Mouse (Mus musculus) CD4-positive, CD25-positive, alpha-beta regulatory T cell, adult 2 months (primary cell): ENCODE measurements around the gene Dnajb1.
"Not testable (repeated sequence)": the region's sequence is repeated elsewhere in the genome, so short reads cannot be mapped to it uniquely, and the experiment has no call there.

Experiments
- DNase-seq: peaks from one replicate; pipeline ENCODE4 v3.0.0-alpha.2; 2012; ENCODE audit warnings: low read depth, low spot score

The Dnajb1 gene

DNA sequence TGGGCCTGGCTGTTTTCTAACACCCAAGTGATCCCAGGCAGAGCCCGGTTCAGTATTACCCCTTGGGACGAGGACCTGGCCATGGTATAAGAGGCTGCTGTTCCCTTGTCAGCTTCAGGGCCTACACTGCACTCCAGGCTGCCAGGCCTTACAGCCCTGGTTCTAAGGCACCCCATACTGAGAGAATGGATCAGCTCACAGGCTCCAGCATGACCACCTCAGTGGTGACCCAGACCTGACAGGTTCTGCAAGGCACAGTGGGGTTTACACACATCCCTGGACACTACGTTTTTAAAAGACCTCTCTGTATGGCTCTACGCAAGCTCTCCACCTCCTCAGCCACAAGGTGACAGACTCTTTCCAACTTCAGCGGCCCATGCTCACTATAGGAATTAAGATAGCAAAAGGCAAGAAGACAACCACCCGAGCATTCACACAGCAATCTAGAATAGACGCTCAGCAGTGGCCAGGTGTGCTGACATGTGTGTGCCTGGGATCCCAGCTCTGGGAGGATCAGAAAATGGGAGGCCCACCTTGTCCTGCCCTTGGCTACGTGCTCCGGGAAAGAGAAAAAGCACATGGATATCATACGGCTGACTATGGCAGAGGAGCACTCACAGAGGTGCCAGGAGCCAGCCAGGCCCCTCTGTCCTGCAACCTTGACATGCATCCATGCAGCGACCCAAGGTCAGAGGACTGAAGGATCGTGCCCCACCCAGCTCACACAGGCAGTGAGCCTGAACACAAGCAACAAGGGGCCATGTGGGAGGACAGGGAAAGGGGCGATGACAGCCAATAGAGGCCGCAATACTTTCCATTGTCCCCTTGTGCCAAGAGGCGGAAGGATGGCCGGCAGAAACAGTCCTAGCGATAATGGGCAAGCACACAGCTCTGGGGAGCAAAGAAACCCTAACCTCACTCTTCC is 29.6 kb upstream of the Dnajb1 start:
- no peak for DNase-seq

DNA sequence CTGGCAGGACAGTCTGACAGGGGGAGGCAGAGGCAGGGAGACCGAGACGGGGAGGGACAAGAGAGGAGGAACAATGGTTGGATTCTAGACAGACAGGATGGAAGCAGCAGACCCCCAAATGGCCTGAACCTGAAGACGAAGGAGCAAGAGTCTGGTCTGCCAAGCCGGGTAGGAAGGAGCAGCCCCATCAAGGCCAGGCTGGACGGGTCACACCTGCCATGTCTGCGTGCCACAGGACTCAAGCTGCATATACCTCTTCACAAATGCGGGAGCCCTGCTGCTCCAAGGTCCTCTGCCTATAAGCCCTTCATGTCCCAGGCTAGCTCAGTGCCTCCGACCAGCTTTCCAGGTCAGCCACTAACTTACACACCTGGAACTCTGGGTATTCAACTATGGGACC is 28.3 kb upstream of the Dnajb1 start:
- DNase-seq, result no peak

DNA sequence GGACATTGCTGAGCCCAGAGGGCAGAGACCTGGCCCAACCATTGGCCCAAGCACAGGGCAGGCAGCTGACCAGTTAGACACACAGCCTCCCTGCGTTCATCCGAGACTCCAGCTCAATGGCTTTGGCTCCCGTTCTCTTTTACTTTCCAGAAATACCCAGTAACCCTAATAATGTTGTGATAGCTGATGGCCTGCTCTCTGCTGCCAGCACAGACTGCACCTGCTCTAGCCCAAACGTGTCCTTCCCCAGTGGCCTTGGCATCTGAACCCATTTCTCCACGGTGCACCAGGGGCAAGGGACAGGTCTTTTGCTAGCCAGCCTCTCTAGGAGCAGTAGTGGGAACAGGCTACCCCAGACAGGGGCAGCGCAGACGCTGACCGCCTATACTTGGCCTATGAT is 27.2 kb upstream of the Dnajb1 start:
- DNase-seq, result no peak

DNA sequence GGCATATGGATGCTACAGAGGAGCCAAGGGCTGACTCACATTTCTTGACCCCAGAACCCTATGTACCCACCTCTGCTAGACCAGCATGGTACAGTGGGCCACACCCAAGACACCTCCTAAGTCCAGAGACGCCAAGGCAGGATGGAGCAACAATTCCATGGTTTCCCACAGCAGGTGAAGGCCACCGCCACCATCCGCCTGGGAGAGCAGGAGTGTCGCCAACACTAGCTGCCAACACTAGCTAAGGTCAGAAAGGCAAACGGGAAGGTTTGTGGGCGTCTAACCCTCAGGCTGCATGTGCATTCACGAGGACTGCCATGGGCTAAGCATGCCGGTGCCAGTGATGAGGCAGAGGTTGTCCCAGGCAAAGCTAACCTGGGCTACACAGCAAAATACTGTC is 25.8 kb upstream of the Dnajb1 start:
- no peak for DNase-seq

DNA sequence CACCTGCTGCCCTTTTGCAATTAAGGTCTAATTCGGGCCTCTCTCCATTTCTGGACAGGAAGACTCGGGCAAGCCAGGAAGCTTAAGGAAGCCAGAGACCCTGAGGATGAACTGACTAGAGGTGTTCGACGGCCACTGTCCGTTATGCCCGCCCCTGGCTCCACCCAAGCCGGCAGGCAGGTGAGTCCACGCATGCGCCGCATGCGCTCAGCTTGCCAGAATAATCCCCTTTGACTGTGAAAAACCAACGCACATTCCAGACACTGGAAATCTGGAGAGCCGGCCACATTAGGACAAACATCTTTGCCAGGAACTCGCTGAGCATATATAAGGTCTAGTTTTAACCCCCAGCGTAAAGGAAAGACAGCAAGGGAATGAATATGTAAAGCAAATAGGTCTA is 24.8 kb upstream of the Dnajb1 start:
- no peak for DNase-seq

DNA sequence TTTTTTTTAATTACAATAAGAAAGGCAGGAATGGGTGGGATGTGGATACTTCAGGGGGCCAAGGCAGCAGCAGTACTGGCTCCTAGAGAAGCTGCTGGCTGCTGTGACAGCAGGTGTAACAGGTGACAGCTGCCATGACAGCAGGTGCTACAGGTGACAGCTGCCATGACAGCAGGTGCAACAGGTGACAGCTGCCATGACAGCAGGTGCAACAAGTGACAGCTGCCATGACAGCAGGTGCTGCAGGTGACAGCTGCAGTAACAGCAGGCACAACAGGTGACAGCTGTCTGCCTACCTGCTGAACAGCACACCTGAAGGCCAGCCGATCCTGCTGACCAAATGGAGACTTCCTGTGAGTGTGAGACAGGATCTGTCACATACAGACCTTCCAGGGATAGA is 23.2 kb upstream of the Dnajb1 start:
- no peak for DNase-seq

DNA sequence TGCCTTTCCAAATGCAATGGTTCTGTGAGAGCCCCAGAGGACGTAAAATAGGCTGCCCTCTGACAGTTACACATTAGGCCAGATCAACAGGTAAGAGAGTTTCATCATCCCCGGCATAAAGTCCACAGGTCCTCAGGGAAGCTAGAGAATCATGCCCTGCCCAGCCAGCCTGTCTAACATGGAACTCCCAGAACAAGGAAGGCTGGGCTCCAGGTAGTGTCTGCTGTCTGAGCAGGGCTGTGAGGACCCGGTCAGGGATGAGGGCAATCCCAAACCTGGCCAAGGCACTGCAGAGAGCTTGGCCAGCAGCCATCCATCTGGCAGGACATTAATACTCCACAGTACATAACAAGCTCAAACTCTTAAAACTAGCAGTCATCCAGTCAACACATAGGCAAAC is 22.7 kb upstream of the Dnajb1 start:
- no peak for DNase-seq

DNA sequence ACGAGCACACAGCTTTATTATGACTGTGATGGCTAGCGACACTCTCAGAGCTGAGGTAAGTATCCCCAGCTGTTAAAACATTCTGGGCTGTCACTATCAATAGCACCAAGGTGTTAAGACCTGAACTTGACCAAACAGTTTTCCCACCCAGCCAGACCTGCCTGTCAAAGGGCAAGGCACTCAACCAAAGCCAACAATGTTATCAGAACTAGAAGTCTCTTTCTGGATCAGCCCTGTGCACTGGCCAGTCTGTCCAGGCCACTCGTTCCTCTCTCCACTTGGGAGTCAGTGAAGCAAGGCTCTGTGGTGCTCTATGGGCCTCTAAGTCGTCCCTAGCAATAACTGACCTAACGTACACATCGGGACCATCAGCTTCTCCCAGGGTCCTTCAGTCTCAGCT is 20.3 kb upstream of the Dnajb1 start:
- DNase-seq, result no peak

DNA sequence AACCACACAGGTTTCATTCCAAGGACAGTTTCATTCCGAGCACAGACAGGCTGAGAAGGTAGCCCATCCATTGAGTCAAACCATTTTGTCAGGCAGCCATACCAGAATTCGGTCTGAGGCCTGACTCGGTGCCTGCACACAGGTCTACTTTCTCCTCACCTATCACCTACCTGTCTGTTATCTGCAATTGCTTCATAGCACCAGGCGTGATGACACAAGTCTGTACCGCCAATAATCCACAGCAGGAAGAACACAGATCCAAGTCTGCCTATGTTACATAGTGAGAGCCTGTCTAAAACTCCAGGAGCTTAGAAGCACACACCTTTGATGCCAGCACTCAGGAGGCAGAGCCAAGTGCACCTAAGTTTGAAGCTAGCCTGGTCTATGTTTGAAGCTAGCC is 19.1 kb upstream of the Dnajb1 start:
- no peak for DNase-seq

DNA sequence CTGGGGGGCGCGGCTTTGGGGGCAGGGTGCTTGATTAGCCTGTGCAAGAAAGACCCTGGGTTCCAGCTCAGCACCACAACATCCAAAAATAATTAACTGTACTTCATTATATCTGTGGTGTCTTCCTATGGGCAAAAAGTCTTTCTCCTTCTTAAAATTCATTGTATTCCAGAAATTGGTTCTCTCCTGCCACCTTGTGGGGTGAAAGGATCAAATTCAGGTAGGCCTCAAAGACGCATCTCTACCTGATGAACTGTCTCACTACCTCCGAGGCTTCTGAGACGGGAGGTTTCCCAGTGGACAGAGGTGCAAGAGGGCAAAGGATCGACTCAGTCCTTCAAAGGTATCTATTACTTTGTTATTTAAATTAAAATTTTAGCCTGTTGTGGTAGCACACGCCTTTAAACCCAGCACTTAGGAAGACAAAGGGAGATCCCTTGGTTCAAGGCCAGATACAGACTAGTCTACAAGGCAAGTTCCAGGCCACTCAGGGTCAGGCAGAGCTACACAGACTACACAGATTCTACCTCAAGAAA is 17.4 kb upstream of the Dnajb1 start:
- peak; percentile 55 for DNase-seq

DNA sequence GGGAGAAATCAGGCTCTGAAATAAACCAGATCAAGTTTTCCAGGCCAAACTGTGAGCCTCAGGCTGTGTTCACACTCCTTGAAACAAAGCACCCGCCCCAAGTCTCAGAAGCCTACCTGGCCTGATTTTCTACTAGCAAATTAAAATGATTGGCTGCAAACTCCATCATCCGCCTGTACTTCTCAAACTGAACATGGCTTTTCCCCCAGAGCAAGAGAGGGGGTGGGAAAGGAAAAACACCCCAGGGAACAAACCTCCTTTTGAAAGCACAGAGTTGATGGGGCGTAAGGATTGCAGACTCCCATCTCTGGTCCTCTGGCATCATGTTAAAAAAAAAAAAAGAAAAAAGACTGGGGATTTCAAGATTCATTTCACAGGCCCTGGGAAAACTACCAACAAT is 15.3 kb upstream of the Dnajb1 start:
- no peak for DNase-seq

DNA sequence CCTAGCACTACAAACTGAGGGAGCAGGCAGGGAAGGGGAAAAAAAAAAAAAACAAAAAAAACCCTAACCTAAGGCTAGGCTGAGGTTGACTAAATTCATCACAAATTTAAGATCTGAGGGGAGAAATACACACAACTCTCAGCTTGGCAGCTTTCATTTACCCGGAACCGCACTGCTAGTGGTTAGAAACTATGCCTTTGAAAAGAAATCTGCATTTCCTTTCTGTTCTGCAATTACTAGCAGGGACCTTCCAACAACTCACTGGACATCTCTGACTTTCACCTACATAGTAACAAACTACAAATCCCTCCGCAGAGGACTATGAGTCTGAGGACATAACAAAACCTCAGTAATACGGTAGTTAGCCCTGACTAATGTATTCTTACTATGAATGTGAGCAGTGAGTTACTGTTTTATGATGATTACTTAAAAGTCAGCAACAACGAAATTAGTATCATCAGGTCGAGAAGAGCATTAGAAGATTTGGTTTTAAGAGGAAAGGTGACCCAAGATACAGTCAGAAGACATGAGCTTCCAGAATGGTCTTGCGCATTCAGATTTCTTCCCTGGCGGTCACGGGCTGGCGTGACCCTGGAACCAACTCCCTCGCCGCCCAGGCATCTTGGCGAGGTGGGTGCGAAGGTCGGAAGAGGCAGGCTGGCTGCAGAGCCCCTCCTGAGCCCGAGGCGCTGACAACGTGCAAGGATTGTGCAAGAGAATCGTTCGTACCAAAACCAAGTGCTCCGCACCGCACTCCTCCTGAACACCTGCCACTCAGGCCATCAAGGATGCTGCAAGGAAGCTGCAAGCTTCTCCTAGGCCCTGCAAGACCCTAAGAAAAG is 14.4 kb upstream of the Dnajb1 start:
- DNase-seq, result peak; percentile 42

DNA sequence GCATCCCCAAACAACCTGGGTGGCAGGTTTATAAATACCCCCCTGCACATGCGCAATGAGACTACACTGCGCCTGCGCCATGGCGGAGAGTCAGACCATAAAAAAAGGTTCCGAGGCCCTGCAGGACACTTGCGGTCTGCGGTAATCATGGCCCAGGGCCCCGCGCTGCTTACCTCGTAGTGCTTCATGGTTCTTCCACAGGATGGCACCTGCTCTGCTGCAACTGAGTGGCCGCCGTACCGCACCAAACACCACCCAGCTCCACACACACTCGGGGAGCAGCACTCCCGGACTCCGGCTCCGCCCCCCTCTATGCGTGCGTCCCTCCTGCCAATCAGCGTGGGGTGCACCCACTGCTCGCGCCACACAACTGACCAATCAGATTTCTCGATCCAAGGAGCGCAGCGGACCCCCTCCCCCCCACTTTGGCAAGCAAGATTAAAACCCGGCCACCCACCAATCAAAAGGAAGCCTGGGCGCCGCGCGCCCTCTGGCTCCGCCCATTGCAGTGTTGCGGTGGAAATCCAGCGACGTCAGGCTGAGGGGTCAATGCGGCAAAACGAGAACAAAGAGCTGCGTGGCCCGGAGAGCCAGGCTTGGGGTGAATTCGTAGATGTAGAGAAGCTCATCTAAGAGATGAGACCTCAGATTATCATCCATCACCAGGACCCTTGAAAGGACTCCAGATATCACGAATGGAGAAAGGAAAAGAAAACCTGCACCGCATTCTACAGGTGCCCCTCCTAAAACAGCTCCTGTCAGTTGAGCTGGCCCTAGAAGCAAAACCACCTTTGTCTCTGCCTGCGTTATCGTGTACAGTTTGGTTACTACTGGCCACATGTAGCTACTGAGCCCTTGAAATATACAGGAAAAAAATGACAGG is 13.6 kb upstream of the Dnajb1 start:
- peak; percentile 99 for DNase-seq

DNA sequence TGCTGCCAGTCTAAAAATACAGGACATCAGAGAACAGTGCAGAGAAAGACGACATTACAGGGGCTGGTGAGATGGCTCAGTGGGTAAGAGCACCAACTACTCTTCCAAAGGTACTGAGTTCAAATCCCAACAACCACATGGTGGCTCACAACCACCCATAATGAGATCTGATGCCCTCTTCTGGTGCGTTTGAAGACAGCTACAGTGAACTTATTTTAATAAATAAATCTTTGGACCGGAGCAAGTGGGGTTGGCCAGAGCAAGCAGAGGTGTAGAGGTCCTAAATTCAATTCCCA is 13.0 kb upstream of the Dnajb1 start:
- DNase-seq, result not testable (repeated sequence)

DNA sequence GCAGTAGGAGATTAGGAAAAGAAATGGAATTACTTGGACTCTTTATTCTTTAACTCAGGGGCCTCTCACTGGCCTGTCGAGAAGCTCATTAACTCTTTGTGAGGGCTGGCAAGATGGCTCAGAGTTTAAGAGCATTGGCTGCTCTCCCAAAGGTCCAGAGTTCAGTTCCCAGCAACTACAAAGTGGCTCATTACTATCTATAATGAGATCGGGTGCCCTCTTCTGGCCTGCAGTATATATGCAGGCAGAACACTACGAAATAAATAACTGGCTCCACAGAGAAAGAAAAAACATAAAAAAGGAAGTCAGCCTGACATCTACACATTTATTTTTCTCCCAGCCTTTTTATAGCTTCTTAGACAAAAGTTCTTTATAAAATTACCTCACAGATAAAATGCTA is 11.6 kb upstream of the Dnajb1 start:
- DNase-seq, result peak; percentile 65

DNA sequence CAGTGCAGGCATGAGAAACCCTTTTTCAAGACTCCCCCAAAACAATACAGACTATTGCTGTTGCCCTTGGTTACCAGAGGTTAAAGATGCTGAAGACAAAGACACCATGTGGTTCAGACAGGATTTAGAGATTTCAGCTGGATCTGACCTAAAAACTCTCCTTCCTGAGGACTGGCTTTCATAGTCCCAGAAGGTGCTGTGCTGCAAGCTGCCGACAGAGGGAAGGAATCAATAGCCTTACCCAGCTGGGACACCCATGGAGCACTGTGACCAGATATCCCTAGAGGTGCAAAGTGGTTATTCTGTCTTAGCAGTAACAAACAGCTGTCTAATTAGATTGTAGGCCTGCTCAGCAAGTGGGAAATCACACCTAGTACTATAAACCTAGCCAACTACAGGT is 9.8 kb upstream of the Dnajb1 start:
- DNase-seq, result no peak

DNA sequence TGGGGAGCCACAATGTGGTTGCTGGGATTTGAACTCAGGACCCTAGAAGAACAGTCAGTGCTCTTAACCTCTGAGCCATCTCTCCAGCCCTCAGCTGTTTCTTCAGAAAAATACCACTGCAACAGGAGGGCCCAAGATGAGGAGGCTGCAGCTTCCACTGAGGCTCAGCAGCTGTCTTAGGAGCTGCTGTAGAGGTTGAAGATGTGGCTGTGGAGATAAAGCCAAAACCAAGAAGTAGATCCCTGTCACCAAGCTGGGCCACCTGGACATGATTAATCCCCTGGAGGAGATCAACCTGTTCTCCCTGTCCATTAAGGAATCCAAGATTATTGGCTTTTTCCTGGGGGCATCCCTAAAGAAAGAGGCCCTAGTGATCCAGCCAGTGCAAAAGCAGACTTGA is 8.2 kb upstream of the Dnajb1 start:
- DNase-seq, result no peak

DNA sequence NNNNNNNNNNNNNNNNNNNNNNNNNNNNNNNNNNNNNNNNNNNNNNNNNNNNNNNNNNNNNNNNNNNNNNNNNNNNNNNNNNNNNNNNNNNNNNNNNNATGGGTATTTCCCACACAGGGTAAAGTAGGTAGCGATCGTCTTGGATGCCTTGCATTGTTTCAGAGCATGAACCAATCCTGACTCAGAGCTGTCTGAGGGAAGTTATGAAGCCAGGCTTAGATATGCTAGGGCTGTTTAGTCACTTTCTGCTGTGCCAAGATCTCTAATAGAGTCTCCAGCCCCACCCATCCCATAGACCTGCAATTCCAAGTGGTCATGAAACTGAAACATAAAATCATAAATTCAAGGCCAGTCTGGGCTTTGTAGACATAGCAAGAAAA is 5.4 kb upstream of the Dnajb1 start:
- no peak for DNase-seq

DNA sequence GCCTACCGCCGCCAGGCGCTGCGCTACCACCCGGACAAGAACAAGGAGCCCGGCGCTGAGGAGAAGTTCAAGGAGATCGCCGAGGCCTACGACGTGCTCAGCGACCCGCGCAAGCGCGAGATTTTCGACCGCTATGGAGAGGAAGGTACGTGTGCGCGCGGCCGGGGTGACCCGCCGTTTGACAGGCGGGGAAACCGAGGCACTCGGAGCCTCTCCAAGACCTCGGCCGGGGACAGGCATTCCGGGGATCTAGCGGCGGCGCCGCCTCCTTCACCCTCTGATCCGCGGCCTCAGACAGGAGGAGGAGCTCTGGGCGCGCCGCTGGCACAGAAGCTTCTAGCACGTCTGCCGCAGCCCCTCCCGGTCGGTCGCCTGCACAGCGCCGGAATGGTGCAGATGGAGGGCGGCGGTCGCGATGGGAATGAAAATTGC is 421 bp downstream of the Dnajb1 start:
- DNase-seq, result peak; percentile 90

DNA sequence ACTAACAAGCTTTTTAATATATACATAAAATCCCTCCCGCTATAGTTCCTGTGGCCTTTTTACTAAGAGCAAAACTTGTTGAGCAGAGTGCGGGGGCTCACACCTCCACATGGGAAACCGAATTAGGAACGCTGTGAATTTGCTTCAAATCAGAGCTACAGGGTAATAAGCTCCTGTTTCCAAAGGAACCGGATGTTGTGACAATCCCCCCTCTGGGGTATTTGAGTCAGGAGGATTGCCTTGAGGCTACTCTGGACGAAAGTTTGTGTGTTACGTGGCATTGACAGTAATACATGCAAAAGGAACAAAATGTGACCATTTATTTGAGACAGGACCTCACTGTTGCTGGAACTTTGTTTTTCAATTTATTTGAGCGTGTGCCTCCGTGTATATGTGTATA is 1.1 kb downstream of the Dnajb1 start:
- DNase-seq, result no peak

DNA sequence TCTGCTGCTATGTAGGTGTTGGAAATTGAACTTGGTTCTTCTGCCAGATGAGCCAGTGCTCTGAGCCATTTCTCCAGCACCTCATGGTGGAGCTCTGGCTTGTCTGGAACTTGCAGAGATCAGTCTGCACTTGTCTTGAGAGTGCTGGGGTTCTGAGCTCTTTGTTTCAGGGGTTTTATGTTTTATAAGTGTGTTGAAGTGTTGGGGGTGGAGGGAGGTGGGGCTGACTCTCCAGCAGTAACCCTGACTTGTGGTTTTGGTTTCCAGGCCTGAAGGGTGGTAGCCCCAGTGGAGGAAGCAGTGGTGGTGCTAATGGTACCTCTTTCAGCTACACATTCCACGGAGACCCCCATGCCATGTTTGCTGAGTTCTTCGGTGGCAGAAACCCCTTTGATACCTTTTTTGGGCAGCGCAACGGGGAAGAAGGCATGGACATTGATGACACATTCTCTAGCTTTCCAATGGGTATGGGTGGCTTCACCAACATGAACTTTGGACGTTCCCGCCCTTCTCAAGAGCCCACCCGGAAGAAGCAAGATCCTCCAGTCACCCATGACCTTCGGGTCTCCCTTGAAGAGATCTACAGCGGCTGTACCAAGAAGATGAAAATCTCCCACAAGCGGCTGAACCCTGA is 1.7 kb downstream of the Dnajb1 start:
- peak; percentile 37 for DNase-seq
